Mouse (Mus musculus): ENCODE measurements around the gene Gm3033. TPM values are rescaled to one million over a fixed set of nuclear protein-coding genes. Genes with fewer than 3 reads are reported as not detected.
"Not testable (repeated sequence)": the region's sequence is repeated elsewhere in the genome, so short reads cannot be mapped to it uniquely, and the experiment has no call there.

The Gm3033 gene
- total RNA-seq (2014; rRNA removed; ENCODE audit: low replicate concordance) (not detected in 2 replicates), polyA plus RNA-seq (2015; fragmentation: Nextera tagmentation; extraction: Ambion mirVana) (not detected in 2 replicates)

DNA sequence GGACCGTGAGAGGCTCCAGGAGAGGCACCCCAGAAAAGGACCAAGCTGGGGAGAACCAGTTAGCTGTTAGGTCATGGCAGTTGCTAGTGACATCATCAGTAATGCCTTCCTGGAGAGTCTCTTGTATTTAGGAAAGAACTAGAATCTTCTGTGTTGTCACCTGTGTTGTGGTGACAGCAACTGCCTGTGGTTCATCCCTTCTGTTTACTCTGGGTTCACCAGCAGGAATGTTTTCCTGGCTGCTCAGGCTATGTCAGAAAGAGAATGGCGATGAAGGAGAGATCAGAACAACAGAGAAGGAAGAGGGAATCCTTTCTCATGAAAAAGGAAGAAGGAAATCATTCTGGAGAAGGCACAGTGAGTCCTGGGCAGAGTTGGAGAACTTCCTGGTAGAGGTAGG lies at the start of gene Gm3033:
Gm3033 (plus strand) TSS at position 301 of the 400 bp plus-strand sequence.
- H3K27me3 ChIP-seq (ENCODE audit: control insufficient read depth, insufficient read depth, low read length); H3K9me3 ChIP-seq (replicated peaks; ENCODE audit: control insufficient read depth, low read length); H3K27ac ChIP-seq (ENCODE audit: low read depth); ATAC-seq (ENCODE audit: insufficient read depth, low read depth); H3K36me3 ChIP-seq (replicated peaks; ENCODE audit: control insufficient read depth, insufficient read depth, low read length); H3K9ac ChIP-seq (replicated peaks; ENCODE audit: low read depth, low read length); H3K4me1 ChIP-seq (ENCODE audit: control insufficient read depth, insufficient read depth); H3K4me3 ChIP-seq (ENCODE audit: low read depth, low read length); DNase-seq (ENCODE audit: low spot score); H3K4me2 ChIP-seq (ENCODE audit: low read depth, low read length): not testable (repeated sequence)
- WGBS: no CpG with 5 or more reads among the region's 2 CpGs

DNA sequence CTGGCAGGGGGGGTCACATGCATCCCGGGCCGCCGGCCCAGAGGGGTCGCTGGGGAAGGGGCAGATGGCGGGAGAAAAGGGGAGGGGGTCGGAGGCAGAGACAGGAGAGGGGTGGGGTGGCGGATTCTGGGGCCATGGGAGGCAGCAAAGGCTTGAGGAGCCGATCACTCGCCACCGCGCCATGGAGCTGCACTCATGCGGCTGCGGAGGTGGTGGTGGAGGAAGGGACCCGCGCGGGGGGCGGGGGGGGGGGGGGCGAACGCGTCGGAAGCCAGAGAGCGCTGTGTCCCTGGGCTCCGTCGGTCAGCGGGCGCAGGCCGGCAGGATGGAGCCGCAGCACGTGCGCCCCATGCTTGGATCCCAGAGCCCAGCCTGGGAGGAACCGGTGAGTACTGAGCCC lies 36.3 kb upstream of the Gm3033 start, which contains the start of gene Gm3002:
Gm3002 (plus strand) TSS at position 301 of the 400 bp plus-strand sequence.
- H3K4me1 ChIP-seq (ENCODE audit: control insufficient read depth, insufficient read depth); ATAC-seq (ENCODE audit: insufficient read depth, low read depth); H3K27ac ChIP-seq (ENCODE audit: low read depth); DNase-seq (ENCODE audit: low spot score); H3K9ac ChIP-seq (replicated peaks; ENCODE audit: low read depth, low read length); H3K4me3 ChIP-seq (ENCODE audit: low read depth, low read length); H3K4me2 ChIP-seq (ENCODE audit: low read depth, low read length); H3K9me3 ChIP-seq (replicated peaks; ENCODE audit: control insufficient read depth, low read length); H3K36me3 ChIP-seq (replicated peaks; ENCODE audit: control insufficient read depth, insufficient read depth, low read length); H3K27me3 ChIP-seq (ENCODE audit: control insufficient read depth, insufficient read depth, low read length): not testable (repeated sequence)
- WGBS: no CpG with 5 or more reads among the region's 31 CpGs

DNA sequence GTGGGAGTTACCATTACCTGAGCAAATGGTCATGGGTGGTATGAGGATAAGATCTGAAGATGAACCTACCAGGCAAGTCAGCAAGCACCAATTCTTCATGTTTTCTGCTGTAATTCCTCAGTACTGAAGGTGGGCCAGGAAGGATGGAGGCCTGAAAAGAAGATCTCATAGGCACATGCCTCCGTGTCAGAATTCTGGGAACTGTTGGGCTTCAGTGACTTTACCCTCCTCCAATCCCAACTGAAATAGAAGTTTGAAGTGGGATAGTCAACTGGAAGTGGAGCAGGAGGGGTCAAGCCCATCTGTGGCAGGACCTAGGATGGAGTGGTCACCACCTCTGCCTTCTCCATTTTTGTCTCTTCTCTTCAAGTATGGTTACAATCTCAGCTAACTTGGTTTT lies 37.8 kb downstream of the Gm3033 start, which contains the start of gene Gm2916:
Gm2916 (plus strand) TSS at position 301 of the 400 bp plus-strand sequence.
- not testable (repeated sequence) for H3K27me3 ChIP-seq (ENCODE audit: control insufficient read depth, insufficient read depth, low read length); H3K4me3 ChIP-seq (ENCODE audit: low read depth, low read length); H3K27ac ChIP-seq (ENCODE audit: low read depth); H3K4me2 ChIP-seq (ENCODE audit: low read depth, low read length); H3K9me3 ChIP-seq (replicated peaks; ENCODE audit: control insufficient read depth, low read length); ATAC-seq (ENCODE audit: insufficient read depth, low read depth); H3K36me3 ChIP-seq (replicated peaks; ENCODE audit: control insufficient read depth, insufficient read depth, low read length); H3K9ac ChIP-seq (replicated peaks; ENCODE audit: low read depth, low read length); H3K4me1 ChIP-seq (ENCODE audit: control insufficient read depth, insufficient read depth); DNase-seq (ENCODE audit: low spot score)
- WGBS: no CpG with 5 or more reads among the region's 1 CpGs

Other genes with a start within 250 kb of the Gm3033 start
- gene Gm3012, start 211.7 kb upstream of the Gm3033 start, total RNA-seq (2014; rRNA removed; ENCODE audit: low replicate concordance): not detected in 2 replicates
- gene Gm3012, start 211.7 kb upstream of the Gm3033 start, polyA plus RNA-seq (2015; fragmentation: Nextera tagmentation; extraction: Ambion mirVana): not detected in 2 replicates
- 2.3 TPM in 1 of 2 replicates, not detected in the other for gene Gm3020, start 194.2 kb upstream of the Gm3033 start, total RNA-seq (2014; rRNA removed; ENCODE audit: low replicate concordance)
- 1.8 and 2.0 TPM in 2 replicates for gene Gm3020, start 194.2 kb upstream of the Gm3033 start, polyA plus RNA-seq (2015; fragmentation: Nextera tagmentation; extraction: Ambion mirVana)
- not detected in 2 replicates for gene Gm3043, start 157.5 kb upstream of the Gm3033 start, total RNA-seq (2014; rRNA removed; ENCODE audit: low replicate concordance)
- not detected in 2 replicates for gene Gm3043, start 157.5 kb upstream of the Gm3033 start, polyA plus RNA-seq (2015; fragmentation: Nextera tagmentation; extraction: Ambion mirVana)
- gene Gm3002, start 36.2 kb upstream of the Gm3033 start, total RNA-seq (2014; rRNA removed; ENCODE audit: low replicate concordance): 0.66 TPM in 1 of 2 replicates, not detected in the other
- 0.41 and 0.77 TPM in 2 replicates for gene Gm3002, start 36.2 kb upstream of the Gm3033 start, polyA plus RNA-seq (2015; fragmentation: Nextera tagmentation; extraction: Ambion mirVana)
- gene Gm2916, start 37.9 kb downstream of the Gm3033 start, total RNA-seq (2014; rRNA removed; ENCODE audit: low replicate concordance): not detected in 2 replicates
- gene Gm2916, start 37.9 kb downstream of the Gm3033 start, polyA plus RNA-seq (2015; fragmentation: Nextera tagmentation; extraction: Ambion mirVana): 0.07 and 0.11 TPM in 2 replicates
- not detected in 2 replicates for gene Gm3029, start 85.5 kb downstream of the Gm3033 start, total RNA-seq (2014; rRNA removed; ENCODE audit: low replicate concordance)
- not detected in 2 replicates for gene Gm3029, start 85.5 kb downstream of the Gm3033 start, polyA plus RNA-seq (2015; fragmentation: Nextera tagmentation; extraction: Ambion mirVana)
- gene Gm3095, start 117.3 kb downstream of the Gm3033 start, total RNA-seq (2014; rRNA removed; ENCODE audit: low replicate concordance): 0.08 and 2.3 TPM in 2 replicates
- gene Gm3095, start 117.3 kb downstream of the Gm3033 start, polyA plus RNA-seq (2015; fragmentation: Nextera tagmentation; extraction: Ambion mirVana): not detected in 2 replicates
- gene Gm3099, start 152.1 kb downstream of the Gm3033 start, total RNA-seq (2014; rRNA removed; ENCODE audit: low replicate concordance): not detected in 2 replicates
- gene Gm3099, start 152.1 kb downstream of the Gm3033 start, polyA plus RNA-seq (2015; fragmentation: Nextera tagmentation; extraction: Ambion mirVana): not detected in 2 replicates
- gene Gm5796, start 177.7 kb downstream of the Gm3033 start, total RNA-seq (2014; rRNA removed; ENCODE audit: low replicate concordance): 0.23 TPM in 1 of 2 replicates, not detected in the other
- gene Gm5796, start 177.7 kb downstream of the Gm3033 start, polyA plus RNA-seq (2015; fragmentation: Nextera tagmentation; extraction: Ambion mirVana): 0.14 and 0.22 TPM in 2 replicates
- gene Gm3115, start 237.9 kb downstream of the Gm3033 start, total RNA-seq (2014; rRNA removed; ENCODE audit: low replicate concordance): not detected in 2 replicates
- gene Gm3115, start 237.9 kb downstream of the Gm3033 start, polyA plus RNA-seq (2015; fragmentation: Nextera tagmentation; extraction: Ambion mirVana): not detected in 2 replicates